33 mouse cellular contexts compared by ENCODE assay signal in the genomic region with DNA sequence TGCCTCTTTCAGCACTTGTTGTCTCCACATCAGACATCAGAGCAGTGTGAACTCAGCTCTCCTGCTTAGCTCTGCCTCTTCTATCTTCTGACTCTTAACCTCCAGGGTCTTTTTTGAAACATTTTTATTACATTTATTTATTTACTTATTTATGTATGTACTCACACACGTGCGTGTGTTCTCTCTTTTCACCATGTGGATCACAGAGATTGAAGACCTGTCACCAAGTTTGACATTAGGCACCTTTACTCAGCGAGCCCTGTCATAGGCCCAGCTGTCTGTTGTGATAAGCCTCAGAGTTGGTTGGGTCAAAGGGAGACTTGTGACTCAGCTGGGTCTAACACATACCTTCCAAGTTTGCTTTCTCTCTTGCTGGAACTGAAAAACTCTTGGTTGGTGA. TPM values are rescaled to one million over a fixed set of nuclear protein-coding genes. Genes with fewer than 3 reads are reported as not detected.
"Had no signal": no experiment of that assay in that cellular context is flagged by ENCODE, and none has a peak within 500 bp of the region (broad histone marks: within the 10 kb centered on the region; RNA-seq: fewer than 3 reads in every experiment).

No protein-coding gene starts in this region.

- H3K9me3 ChIP-seq: limb, embryonic 10.5 days; limb, embryonic 13.5 days; limb, embryonic 15.5 days; liver, embryonic 12.5 days; liver, embryonic 13.5 days; liver, embryonic 15.5 days; lung, embryonic 15.5 days; midbrain, embryonic 10.5 days; midbrain, embryonic 12.5 days; midbrain, embryonic 13.5 days; midbrain, embryonic 15.5 days; neural tube, embryonic 12.5 days had no signal

- H3K36me3 ChIP-seq: limb, embryonic 10.5 days; limb, embryonic 12.5 days; limb, embryonic 13.5 days; limb, embryonic 15.5 days; liver, embryonic 12.5 days; liver, embryonic 13.5 days; liver, embryonic 15.5 days; lung, embryonic 15.5 days; midbrain, embryonic 10.5 days; midbrain, embryonic 12.5 days; midbrain, embryonic 13.5 days; midbrain, embryonic 15.5 days; neural tube, embryonic 12.5 days had no signal

- H3K27ac ChIP-seq: limb, embryonic 10.5 days; limb, embryonic 12.5 days; limb, embryonic 13.5 days; limb, embryonic 15.5 days; liver, embryonic 12.5 days; liver, embryonic 13.5 days; liver, embryonic 14.5 days; liver, embryonic 15.5 days; lung, embryonic 15.5 days; macrophage; midbrain, embryonic 10.5 days; midbrain, embryonic 12.5 days; midbrain, embryonic 13.5 days; midbrain, embryonic 15.5 days; neural tube, embryonic 12.5 days had no signal

- H3K27me3 ChIP-seq: limb, embryonic 12.5 days; limb, embryonic 13.5 days; limb, embryonic 15.5 days; liver, embryonic 12.5 days; liver, embryonic 13.5 days; liver, embryonic 15.5 days; lung, embryonic 15.5 days; megakaryocyte, embryonic 14.5 days; midbrain, embryonic 12.5 days; midbrain, embryonic 13.5 days; midbrain, embryonic 15.5 days; neural tube, embryonic 12.5 days had no signal

- DNase-seq: liver; liver, embryonic 13.5 days; liver, postnatal 0 days; lung, adult 18-20 months; lung, adult 2 months; lung, embryonic 14.5 days; lung, postnatal 10 days; lung, postnatal 14 days; lung, postnatal 36 days; lung, postnatal 4 days; midbrain, embryonic 14.5 days had no signal

- H3K4me2 ChIP-seq: limb, embryonic 12.5 days; limb, embryonic 13.5 days; limb, embryonic 15.5 days; liver, embryonic 11.5 days; liver, embryonic 12.5 days; liver, embryonic 13.5 days; liver, embryonic 15.5 days; lung, embryonic 14.5 days; lung, embryonic 15.5 days; midbrain, embryonic 11.5 days; midbrain, embryonic 12.5 days; midbrain, embryonic 13.5 days; midbrain, embryonic 15.5 days; neural tube, embryonic 12.5 days had no signal

- ATAC-seq: liver, embryonic 12.5 days; liver, postnatal 0 days; lung, postnatal 0 days; midbrain, embryonic 13.5 days; midbrain, embryonic 15.5 days; midbrain, embryonic 16.5 days had no signal

- H3K9ac ChIP-seq: limb, embryonic 12.5 days; limb, embryonic 13.5 days; limb, embryonic 15.5 days; liver, embryonic 12.5 days; liver, embryonic 13.5 days; liver, embryonic 14.5 days; liver, embryonic 15.5 days; liver, postnatal 0 days; lung, embryonic 14.5 days; lung, embryonic 15.5 days; midbrain, embryonic 12.5 days; midbrain, embryonic 13.5 days; midbrain, embryonic 15.5 days; neural tube, embryonic 12.5 days had no signal

- H3K4me3 ChIP-seq: limb, embryonic 10.5 days; limb, embryonic 12.5 days; limb, embryonic 13.5 days; limb, embryonic 15.5 days; liver, embryonic 12.5 days; liver, embryonic 13.5 days; liver, embryonic 15.5 days; lung, embryonic 15.5 days; megakaryocyte, embryonic 14.5 days; midbrain, embryonic 10.5 days; midbrain, embryonic 12.5 days; midbrain, embryonic 13.5 days; midbrain, embryonic 15.5 days; myocyte; neural tube, embryonic 12.5 days had no signal

- H3K4me1 ChIP-seq: limb, embryonic 10.5 days; limb, embryonic 12.5 days; limb, embryonic 13.5 days; limb, embryonic 15.5 days; liver, embryonic 12.5 days; liver, embryonic 13.5 days; liver, embryonic 15.5 days; lung, embryonic 15.5 days; midbrain, embryonic 10.5 days; midbrain, embryonic 12.5 days; midbrain, embryonic 13.5 days; midbrain, embryonic 15.5 days; neural tube, embryonic 12.5 days had no signal

RNA-seq across cellular contexts. Expression of a gene that starts 43.4 kb away (rescaled TPM):
- total RNA-seq: megakaryocyte-erythroid progenitor cell, adult 5-6 weeks had no signal

RNA-seq across cellular contexts. Expression of a gene that starts 53.2 kb away (rescaled TPM):
- total RNA-seq: liver, adult 2 months; megakaryocyte-erythroid progenitor cell, adult 5-6 weeks had no signal
- polyA plus RNA-seq: limb, embryonic 12.5 days had no signal
